Mouse (Mus musculus) adrenal gland, postnatal 4 days (tissue): ENCODE data around the gene Fam122a. TPM values are rescaled to one million over a fixed set of nuclear protein-coding genes. Genes with fewer than 3 reads are reported as not detected.

Experiments
- DNase-seq, 2 experiments: peaks; one replicate each; pipeline ENCODE4 v3.0.0; 2021 to 2022; ENCODE audit warnings: low spot score in 2 of 2, mixed read lengths in 2 of 2
- long read RNA-seq, 2 experiments: library from polyadenylated mRNA; stranded (forward); transcript quantifications; one replicate each; pipeline ENCODE4 v2.0.0; 2021
- total RNA-seq, 2 experiments: library from RNA; stranded (reverse); gene quantifications; 2 replicates each; pipeline ENCODE4 v1.2.3; 2021

The Fam122a gene
- 10 to 100 TPM; 37.1 to 37.6 TPM for total RNA-seq
- long read RNA-seq, experiment 1, transcript Fam122a-201 (1 exons, 855 nt) = major isoform, 45 of 45 reads
- long read RNA-seq, experiment 1, partial matches to known transcripts = 0 of 45 reads
- long read RNA-seq, experiment 1, other reads (novel, unspliced or antisense) = 0 of 45 reads
- long read RNA-seq, experiment 2, transcript Fam122a-201 (1 exons, 855 nt) = major isoform, 36 of 36 reads
- long read RNA-seq, experiment 2, partial matches to known transcripts = 0 of 36 reads
- long read RNA-seq, experiment 2, other reads (novel, unspliced or antisense) = 0 of 36 reads

DNA sequence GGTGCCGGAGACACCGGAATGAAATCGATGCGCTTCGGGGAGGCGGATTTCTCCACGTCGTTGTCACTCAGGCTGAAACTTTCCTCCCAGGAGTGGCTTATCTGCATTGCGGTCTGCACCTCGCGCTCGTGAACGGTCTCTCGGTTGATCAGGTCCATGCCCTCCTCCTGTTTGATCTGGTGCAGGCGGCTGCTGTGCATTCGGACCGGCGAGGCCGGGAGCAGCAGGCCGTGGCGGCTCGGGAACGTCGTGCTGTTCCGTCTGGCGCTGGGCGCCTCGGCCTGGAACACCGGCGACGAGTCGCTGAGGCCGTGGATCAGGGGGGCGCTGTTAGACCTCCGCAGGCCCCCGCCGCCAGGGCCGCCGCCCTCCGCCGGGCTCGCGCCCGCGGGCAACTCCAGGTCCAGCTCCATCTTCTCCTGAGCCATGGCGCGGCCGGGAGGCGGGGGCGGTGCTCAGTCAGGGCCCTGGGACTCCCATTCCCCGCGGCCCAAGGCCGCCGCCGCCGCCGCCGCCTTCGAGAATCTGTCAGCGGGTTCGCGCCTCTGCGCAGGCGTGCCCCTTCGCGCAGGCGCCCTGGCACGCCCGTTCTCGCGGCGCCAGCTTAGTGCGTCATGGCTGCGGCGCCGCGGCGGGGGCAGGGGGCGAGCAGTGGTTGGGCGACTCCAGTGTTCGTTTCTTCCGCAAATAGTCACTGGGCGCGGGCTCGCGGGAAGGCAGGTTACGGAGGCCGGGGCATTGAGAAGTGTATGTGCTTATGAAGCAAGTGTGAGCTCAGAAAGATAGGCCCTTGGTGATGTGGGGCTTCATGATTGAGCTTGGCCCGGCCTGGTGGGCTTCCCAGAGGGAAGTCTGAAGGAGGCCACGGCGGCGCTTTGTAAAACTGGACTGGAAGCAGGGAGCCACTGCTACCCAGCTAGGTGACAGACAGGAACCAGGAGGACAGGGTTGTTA, at the start of gene Fam122a:
Gene Fam122a (minus strand): TSS at position 428 of the 954 bp plus-strand sequence.
- peak; percentile 90 to 92 for DNase-seq

DNA sequence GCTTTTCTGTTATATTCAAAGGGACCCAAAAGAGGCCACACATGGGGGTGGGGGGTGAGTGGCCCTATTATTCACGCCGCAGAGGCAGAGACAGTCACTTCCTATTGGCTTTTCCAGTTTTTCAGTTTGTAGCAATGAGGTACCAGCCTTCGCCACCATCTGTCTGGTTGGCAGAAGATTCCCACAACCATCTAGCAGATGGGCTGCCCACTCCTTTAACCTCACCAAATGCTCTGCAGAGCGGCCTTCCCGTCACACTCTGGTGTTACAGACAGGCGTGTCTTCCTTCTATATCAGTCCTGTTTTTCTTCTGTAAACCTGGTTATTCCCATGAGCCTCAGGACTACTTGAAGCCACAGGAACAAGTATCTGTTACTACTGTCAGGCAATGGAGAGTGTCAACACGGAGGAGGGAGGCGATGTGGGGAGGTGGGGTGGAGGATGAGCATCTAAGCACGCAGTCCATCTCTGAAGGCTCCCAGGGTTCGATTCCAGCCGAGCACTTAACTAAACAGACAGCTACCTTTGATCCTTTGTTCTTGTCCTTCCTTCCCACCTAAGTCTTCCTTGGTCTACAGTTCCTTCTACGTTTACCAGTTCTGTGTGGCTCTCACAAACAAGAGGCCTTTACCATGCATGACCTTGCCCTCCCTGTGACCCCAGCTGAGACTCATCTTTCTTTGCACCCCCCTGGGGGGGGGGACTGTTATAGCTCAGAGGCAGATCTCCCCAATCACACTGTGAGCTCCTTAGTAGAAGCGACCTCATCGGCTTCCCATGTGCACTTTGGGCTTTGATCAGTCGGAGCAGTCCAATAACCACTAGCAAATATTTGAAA, 46.5 kb upstream of the Fam122a start:
- DNase-seq = no peak

DNA sequence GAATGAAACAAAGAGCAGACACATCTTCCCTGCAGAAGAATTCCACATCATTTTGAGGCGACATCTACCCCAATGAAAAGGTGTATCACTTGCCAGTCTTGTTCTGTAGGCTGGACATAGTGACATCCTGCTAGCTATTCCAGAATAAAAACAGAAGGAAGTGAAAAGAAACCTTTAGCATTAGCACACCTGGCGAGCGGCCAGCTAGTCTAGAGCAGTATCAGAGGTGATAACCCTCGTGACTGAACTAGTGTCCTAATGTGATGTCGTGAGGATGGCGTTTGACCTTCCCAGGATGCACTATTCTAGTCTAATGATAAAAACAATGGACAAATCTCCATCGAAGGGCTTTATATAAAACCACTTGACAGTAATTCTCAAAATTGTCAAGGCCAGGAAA, 44.8 kb upstream of the Fam122a start:
- no peak for DNase-seq

- DNase-seq = no peak
These were observed 44.0 kb upstream of the Fam122a start for GRCm38 (mm10) chr19:24521146-24521545.

DNA sequence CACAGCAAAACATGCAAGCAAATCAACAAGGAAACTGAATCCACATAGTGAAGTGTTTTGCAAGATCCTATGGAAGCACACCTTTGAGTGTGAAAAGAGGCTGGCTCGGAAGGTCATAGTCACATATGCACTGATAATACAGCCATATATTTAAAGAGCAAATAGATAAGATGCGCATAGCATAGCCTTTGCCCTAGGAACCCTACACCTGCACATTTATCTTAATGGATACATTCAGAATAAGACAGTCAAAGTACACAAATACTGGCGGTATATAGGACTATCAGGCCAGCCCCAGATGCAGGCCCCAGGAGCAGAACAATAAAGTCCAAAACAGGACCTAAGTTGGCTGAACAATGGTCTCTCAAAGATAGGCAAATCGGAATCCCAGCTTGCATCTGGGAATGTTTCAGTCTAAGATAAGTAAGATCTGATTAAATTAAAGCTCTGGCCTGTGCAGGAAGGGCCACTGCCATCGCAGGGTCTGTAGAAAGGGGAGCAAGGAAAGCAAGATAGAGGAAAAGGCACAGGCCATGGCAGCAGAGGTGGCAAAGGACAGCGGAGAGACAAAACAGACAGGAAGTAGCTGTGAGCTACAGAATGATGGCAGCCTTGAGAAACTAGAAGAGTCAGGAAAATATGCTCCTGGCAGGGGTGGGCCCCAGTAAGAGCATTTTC, 42.7 kb upstream of the Fam122a start:
- DNase-seq = no peak

DNA sequence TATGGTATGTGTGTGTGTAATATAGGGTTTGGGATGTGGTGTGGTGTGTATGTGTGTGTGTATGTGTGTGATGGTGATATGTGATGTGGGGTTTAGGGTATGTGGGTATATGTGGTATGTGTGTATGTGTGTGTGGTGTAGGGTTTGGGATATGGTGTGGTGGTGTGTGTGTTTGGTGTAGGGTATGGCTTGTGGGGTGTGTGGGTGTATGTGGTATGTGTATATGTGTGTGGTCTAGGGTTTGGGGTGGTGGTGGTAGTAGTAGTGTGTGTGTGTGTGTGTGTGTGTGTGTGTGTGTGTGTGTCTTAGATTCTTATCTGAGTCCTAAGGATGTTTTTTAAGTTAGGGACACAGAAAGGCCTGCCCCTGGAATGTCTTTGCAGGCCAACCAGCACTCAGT, 41.2 kb upstream of the Fam122a start:
- no peak for DNase-seq

- DNase-seq = no peak
These were observed 39.9 kb upstream of the Fam122a start for GRCm38 (mm10) chr19:24517057-24517456.

- no peak for DNase-seq
These were observed 38.8 kb upstream of the Fam122a start for GRCm38 (mm10) chr19:24515941-24516340.

DNA sequence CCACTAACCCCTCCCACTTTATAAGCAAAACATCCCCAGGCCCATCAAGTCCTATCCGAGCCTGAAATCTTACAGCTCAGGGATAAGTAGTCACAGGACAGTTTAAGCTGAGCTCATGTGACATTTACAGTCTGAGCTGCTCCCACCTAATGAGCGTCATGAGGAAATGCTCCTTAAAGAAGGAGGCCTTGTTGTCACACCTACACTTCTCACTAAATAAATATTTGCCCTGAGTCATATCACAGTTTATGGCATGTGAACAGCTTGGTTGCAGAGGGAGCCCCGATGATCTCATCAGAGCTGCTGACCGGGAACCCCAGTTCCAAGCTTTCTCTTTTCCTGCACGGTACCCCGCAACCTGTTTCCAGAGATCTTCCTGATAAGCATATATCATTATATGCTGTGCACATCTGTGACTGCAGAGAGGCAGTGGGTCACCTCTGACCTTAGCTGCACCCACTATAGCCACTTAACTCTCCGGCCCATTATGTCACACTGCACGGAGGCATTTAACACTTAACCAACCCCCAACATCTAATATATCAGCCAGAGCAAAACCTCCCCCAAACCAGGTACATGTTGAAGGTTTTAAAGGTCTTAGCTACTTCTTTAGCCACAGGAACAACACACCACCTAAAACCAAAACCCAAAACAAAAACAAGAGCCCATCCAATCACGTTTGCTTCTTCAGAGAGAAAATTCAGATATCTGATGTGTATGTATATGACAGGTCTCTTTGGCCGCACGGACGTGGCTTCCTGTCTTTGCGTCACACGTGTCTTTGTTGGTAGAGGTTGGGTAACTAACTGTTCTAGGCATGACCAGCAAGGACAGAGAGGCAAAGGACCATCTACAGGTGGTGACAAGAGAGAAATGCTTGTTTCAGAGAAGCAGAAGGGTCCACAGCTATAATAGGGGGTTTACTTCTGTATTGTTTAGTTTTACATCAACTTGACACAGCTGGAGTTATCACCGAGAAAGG, 37.8 kb upstream of the Fam122a start:
- no peak for DNase-seq

DNA sequence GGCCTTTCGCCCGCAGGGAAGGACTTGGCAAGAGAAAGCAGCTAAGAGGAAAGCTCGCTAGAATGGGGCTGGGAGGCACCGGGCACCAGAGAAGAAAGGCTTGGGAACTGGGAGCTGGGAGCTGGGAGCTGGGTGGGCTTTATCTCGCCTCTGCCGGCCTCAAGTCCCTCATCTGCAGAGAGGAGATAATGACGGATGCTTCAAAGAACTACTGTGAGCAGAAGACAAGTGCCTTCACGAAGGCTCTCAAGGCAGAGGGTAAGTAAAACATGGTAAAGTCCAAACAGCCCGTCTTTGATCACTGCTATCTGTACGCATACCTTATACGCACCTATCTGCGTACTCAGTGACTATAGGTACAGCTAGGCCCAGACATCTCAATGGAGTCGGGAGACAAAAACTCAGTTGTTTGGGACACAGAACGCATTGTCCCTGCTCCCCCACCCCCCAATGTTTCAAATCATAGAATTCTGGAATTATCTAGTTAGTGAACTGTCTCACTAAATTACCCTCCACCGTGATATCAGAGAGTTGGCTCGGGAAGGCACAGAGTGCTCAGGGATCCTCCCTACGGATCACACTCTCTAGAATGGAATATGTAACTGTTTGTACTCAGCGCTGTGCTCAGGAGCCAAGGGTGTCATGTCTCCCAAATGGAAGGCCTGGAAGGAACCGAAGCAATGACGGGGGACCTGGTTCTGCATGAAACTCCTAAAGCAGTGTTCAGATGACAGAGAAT, 36.1 kb upstream of the Fam122a start:
- no peak for DNase-seq

DNA sequence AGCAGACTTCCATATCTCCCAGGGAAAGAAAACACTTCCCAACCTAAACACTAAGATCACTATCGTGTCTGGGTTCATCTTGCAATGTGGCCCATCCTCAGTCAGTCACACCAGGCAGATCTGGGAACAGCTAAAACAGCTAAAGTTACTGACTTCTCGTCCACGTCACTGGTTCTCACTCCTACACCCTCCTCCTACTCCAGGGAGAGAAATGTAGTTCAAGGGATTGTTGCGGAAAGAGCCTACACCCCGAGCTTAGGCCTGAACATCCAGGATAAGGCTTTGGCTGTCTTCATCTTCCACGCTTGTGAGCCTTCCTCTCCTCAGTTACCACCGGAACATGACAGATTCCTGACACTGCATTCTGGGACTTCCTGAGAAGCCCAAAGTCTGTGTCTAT, 34.8 kb upstream of the Fam122a start:
- DNase-seq = no peak

GRCm38 (mm10) chr19:24509391-24509790, 32.2 kb upstream of the Fam122a start:
- no peak for DNase-seq

DNA sequence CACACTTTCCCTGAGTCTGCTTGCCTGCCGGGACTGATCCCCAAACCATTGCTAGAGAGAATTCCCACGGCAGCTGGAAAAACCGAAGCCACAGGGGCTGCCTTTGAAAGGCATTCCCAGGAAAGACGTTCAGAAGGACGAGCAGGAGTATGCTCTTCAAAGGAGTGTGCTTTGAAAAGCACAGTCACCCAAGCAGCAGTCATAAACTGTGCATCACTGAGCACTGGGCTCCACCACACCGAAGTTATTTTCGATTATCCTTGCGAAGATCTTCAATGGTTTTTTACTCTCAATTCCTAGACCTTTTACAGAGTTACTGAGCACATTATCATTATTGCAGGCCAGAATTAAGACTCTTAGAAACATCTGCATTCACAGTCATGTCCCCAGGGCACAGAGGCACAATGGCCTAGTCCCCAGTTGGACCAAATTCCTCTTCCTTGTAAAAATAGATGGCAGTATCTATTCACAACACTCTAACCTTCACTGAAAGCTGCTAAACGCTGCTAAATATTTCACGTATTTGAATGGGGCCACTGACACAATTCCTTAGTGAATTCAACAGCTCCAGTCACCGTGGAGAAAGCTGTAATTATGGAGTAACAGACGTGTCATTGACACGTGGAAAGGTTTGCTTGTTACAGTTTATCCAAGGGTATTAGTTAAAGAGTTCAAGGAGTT, 31.1 kb upstream of the Fam122a start:
- DNase-seq = no peak

- DNase-seq = no peak
These were observed 25.7 kb upstream of the Fam122a start for GRCm38 (mm10) chr19:24502736-24503421.

- DNase-seq = no peak
These were observed 24.4 kb upstream of the Fam122a start for GRCm38 (mm10) chr19:24501525-24501924.

GRCm38 (mm10) chr19:24500431-24500830, 23.3 kb upstream of the Fam122a start:
- DNase-seq = no peak

GRCm38 (mm10) chr19:24499291-24499690, 22.1 kb upstream of the Fam122a start:
- no peak for DNase-seq

- no peak for DNase-seq
These were observed 16.7 kb upstream of the Fam122a start for GRCm38 (mm10) chr19:24493887-24494286.
